Mouse (Mus musculus) layer of hippocampus, postnatal 10 days (tissue): Measurements from ENCODE around the gene Smarcd2. TPM values are rescaled to one million over a fixed set of nuclear protein-coding genes. Genes with fewer than 3 reads are reported as not detected.

ENCODE experiments used
- DNase-seq, 2 experiments: peaks; one replicate each; pipeline ENCODE4 v3.0.0; 2021; ENCODE audit warnings: low spot score in 2 of 2
- long read RNA-seq: library from polyadenylated mRNA; stranded (forward); transcript quantifications from one replicate; pipeline ENCODE4 v2.0.0, GENCODE M21; 2023
- total RNA-seq, 2 experiments: library from RNA; stranded (reverse); gene quantifications; 2 replicates each; pipeline ENCODE4 v1.2.3; 2021

The Smarcd2 gene
- total RNA-seq: 10 to 100 TPM; 22.0 to 23.0 TPM
- long read RNA-seq, transcript Smarcd2-201 (13 exons, 2,747 nt): major isoform, 19 of 24 reads
- long read RNA-seq, partial matches to known transcripts: 2 of 24 reads
- long read RNA-seq, other reads (novel, unspliced or antisense): 3 of 24 reads

GRCm38 (mm10) chr11:106272644-106273310, at the start of gene Smarcd2:
TSS of gene Smarcd2 (minus strand) at chr11:106272972.
- peak; percentile 98 for DNase-seq

GRCm38 (mm10) chr11:106318406-106319366, 45.9 kb upstream of the Smarcd2 start:
- DNase-seq: no peak

- no peak for DNase-seq
These were observed 45.0 kb upstream of the Smarcd2 start for GRCm38 (mm10) chr11:106317801-106318200.

- no peak for DNase-seq
These were observed 43.6 kb upstream of the Smarcd2 start for GRCm38 (mm10) chr11:106316416-106316815.

- DNase-seq: no peak
These were observed 41.6 kb upstream of the Smarcd2 start, which contains the start of gene Cd79b for GRCm38 (mm10) chr11:106314333-106314812. TSS of gene Cd79b (minus strand) at chr11:106314762.

- DNase-seq: no peak
These were observed 40.8 kb upstream of the Smarcd2 start for GRCm38 (mm10) chr11:106313533-106313932.

GRCm38 (mm10) chr11:106310123-106310522, 37.4 kb upstream of the Smarcd2 start:
- DNase-seq: no peak

- no peak for DNase-seq
These were observed 35.4 kb upstream of the Smarcd2 start for GRCm38 (mm10) chr11:106308162-106308561.

- no peak for DNase-seq
These were observed 34.7 kb upstream of the Smarcd2 start for GRCm38 (mm10) chr11:106307432-106307831.

- DNase-seq: no peak
These were observed 34.0 kb upstream of the Smarcd2 start for GRCm38 (mm10) chr11:106306758-106307157.

GRCm38 (mm10) chr11:106306065-106306385, 33.3 kb upstream of the Smarcd2 start:
- no peak for DNase-seq

GRCm38 (mm10) chr11:106305348-106306064, 32.7 kb upstream of the Smarcd2 start:
- no peak for DNase-seq

GRCm38 (mm10) chr11:106302634-106303033, 29.9 kb upstream of the Smarcd2 start:
- peak; percentile 65 to 66 for DNase-seq

GRCm38 (mm10) chr11:106301765-106302164, 29.0 kb upstream of the Smarcd2 start, which contains the start of gene Gh:
TSS of gene Gh (minus strand) at chr11:106301865.
- DNase-seq: no peak

GRCm38 (mm10) chr11:106291861-106292260, 19.1 kb upstream of the Smarcd2 start:
- DNase-seq: no peak

- DNase-seq: no peak
These were observed 17.6 kb upstream of the Smarcd2 start for GRCm38 (mm10) chr11:106290376-106290775.

GRCm38 (mm10) chr11:106289369-106289768, 16.6 kb upstream of the Smarcd2 start:
- peak; percentile 47 to 53 for DNase-seq

- peak in 1 of 2 experiments; percentile 37 for DNase-seq
These were observed 14.2 kb upstream of the Smarcd2 start for GRCm38 (mm10) chr11:106286987-106287386.

- DNase-seq: no peak
These were observed 13.4 kb upstream of the Smarcd2 start for GRCm38 (mm10) chr11:106286206-106286605.

- no peak for DNase-seq
These were observed 11.4 kb upstream of the Smarcd2 start for GRCm38 (mm10) chr11:106284126-106284525.

- no peak for DNase-seq
These were observed 10.6 kb upstream of the Smarcd2 start for GRCm38 (mm10) chr11:106283371-106283770.
